Mouse (Mus musculus): Measurements from ENCODE around the gene Ripor2.
A peak's percentile ranks its signal among the peaks of the same experiment; 100 is the strongest.
"Not testable (repeated sequence)": the region's sequence is repeated elsewhere in the genome, so short reads cannot be mapped to it uniquely, and the experiment has no call there.

The Ripor2 gene

GRCm38 (mm10) chr13:24767809-24768208, 185.8 kb downstream of the Ripor2 start:
- not testable (repeated sequence) for DNase-seq (ENCODE audit: low read depth)

GRCm38 (mm10) chr13:24771482-24771881, 189.5 kb downstream of the Ripor2 start:
- DNase-seq (ENCODE audit: low read depth), result not testable (repeated sequence)

GRCm38 (mm10) chr13:24776146-24776844, 194.3 kb downstream of the Ripor2 start:
- peak; percentile 86 for DNase-seq (ENCODE audit: low read depth)

GRCm38 (mm10) chr13:24778026-24778425, 196.0 kb downstream of the Ripor2 start:
- DNase-seq (ENCODE audit: low read depth), result no peak

GRCm38 (mm10) chr13:24778706-24779380, 196.9 kb downstream of the Ripor2 start:
- peak; percentile 79 for DNase-seq (ENCODE audit: low read depth)

GRCm38 (mm10) chr13:24781916-24782315, 199.9 kb downstream of the Ripor2 start:
- DNase-seq (ENCODE audit: low read depth), result peak; percentile 87
